Mouse (Mus musculus): Measurements from ENCODE around the gene Tarbp2.

The Tarbp2 gene

GRCm38 (mm10) chr15:102505770-102506463, 12.1 kb upstream of the Tarbp2 start:
- DNase-seq (ENCODE audit: low spot score in 2 of 2), result no peak

GRCm38 (mm10) chr15:102506464-102506830, 11.5 kb upstream of the Tarbp2 start:
- DNase-seq (ENCODE audit: low spot score in 2 of 2), result no peak

GRCm38 (mm10) chr15:102506864-102507263, 11.1 kb upstream of the Tarbp2 start:
- no peak for DNase-seq (ENCODE audit: low spot score in 2 of 2)

GRCm38 (mm10) chr15:102507561-102507960, 10.4 kb upstream of the Tarbp2 start:
- no peak for DNase-seq (ENCODE audit: low spot score in 2 of 2)

GRCm38 (mm10) chr15:102508336-102508735, 9.7 kb upstream of the Tarbp2 start:
- DNase-seq (ENCODE audit: low spot score in 2 of 2), result no peak

- no peak for DNase-seq (ENCODE audit: low spot score in 2 of 2)
These were observed 7.9 kb upstream of the Tarbp2 start for GRCm38 (mm10) chr15:102510110-102510509.

- peak; percentile 58 to 72 for DNase-seq (ENCODE audit: low spot score in 2 of 2)
These were observed 7.3 kb upstream of the Tarbp2 start for GRCm38 (mm10) chr15:102510590-102511284.

GRCm38 (mm10) chr15:102511285-102511833, 6.6 kb upstream of the Tarbp2 start:
- no peak for DNase-seq (ENCODE audit: low spot score in 2 of 2)

GRCm38 (mm10) chr15:102512010-102512409, 6.0 kb upstream of the Tarbp2 start:
- no peak for DNase-seq (ENCODE audit: low spot score in 2 of 2)

- no peak for DNase-seq (ENCODE audit: low spot score in 2 of 2)
These were observed 5.5 kb upstream of the Tarbp2 start for GRCm38 (mm10) chr15:102512471-102512870.

GRCm38 (mm10) chr15:102513004-102513403, 5.0 kb upstream of the Tarbp2 start:
- DNase-seq (ENCODE audit: low spot score in 2 of 2), result no peak

GRCm38 (mm10) chr15:102515261-102515660, 2.7 kb upstream of the Tarbp2 start:
- DNase-seq (ENCODE audit: low spot score in 2 of 2), result no peak

- DNase-seq (ENCODE audit: low spot score in 2 of 2), result no peak
These were observed 2.2 kb upstream of the Tarbp2 start for GRCm38 (mm10) chr15:102515791-102516190.

GRCm38 (mm10) chr15:102516293-102516692, 1.7 kb upstream of the Tarbp2 start:
- no peak for DNase-seq (ENCODE audit: low spot score in 2 of 2)

- DNase-seq (ENCODE audit: low spot score in 2 of 2), result peak; percentile 59 to 64
These were observed 1.1 kb upstream of the Tarbp2 start, which contains the start of gene Map3k12 for GRCm38 (mm10) chr15:102516728-102517404. TSS of gene Map3k12 (minus strand) at chr15:102517064.

GRCm38 (mm10) chr15:102517631-102517975, 389 bp upstream of the Tarbp2 start:
- no peak for DNase-seq (ENCODE audit: low spot score in 2 of 2)

- DNase-seq (ENCODE audit: low spot score in 2 of 2), result no peak
These were observed 838 bp downstream of the Tarbp2 start for GRCm38 (mm10) chr15:102518859-102519201.

- DNase-seq (ENCODE audit: low spot score in 2 of 2), result no peak
These were observed 1.5 kb downstream of the Tarbp2 start for GRCm38 (mm10) chr15:102519211-102520141.

GRCm38 (mm10) chr15:102520416-102520815, 2.4 kb downstream of the Tarbp2 start:
- DNase-seq (ENCODE audit: low spot score in 2 of 2), result no peak

GRCm38 (mm10) chr15:102521480-102521879, 3.5 kb downstream of the Tarbp2 start:
- no peak for DNase-seq (ENCODE audit: low spot score in 2 of 2)

- DNase-seq (ENCODE audit: low spot score in 2 of 2), result peak; percentile 44 to 73
These were observed 7.0 kb downstream of the Tarbp2 start, which contains the start of gene Npff for GRCm38 (mm10) chr15:102524892-102525485. TSS of gene Npff (minus strand) at chr15:102524942.
